Mouse (Mus musculus) gastrocnemius, postnatal 25 days (tissue): ENCODE results near the gene Elovl3. TPM values are rescaled to one million over a fixed set of nuclear protein-coding genes. Genes with fewer than 3 reads are reported as not detected.

Source experiments
- total RNA-seq, 2 experiments: library from RNA; stranded (reverse); gene quantifications; 1 replicate in 1 of 2; 2 replicates in 1 of 2; pipeline ENCODE4 v1.2.3; 2021

The Elovl3 gene
- total RNA-seq, 2 experiments from 2014 or later: not detected

Other genes starting within 250 kb of the Elovl3 start
- 10 to 100 TPM; 10.2 TPM for gene Armh3, start 133.4 kb upstream of the Elovl3 start, total RNA-seq
- 1 to 10 TPM; 2.7 to 3.9 TPM for gene Hps6, start 128.4 kb upstream of the Elovl3 start, total RNA-seq
- 10 to 100 TPM; 12.5 to 13.7 TPM for gene Pprc1, start 87.0 kb upstream of the Elovl3 start, total RNA-seq
- gene Ldb1, start 86.7 kb upstream of the Elovl3 start, total RNA-seq: 10 to 100 TPM; 15.5 to 16.5 TPM
- gene Nolc1, start 56.0 kb upstream of the Elovl3 start, total RNA-seq: 10 to 100 TPM; 15.0 to 19.7 TPM
- gene Pitx3, start 16.4 kb downstream of the Elovl3 start, total RNA-seq: 10 to 100 TPM in 1 of 2 experiments, 1 to 10 TPM in 1; 9.9 to 12.7 TPM
- 10 to 100 TPM; 47.4 to 48.3 TPM for gene Gbf1, start 20.6 kb downstream of the Elovl3 start, total RNA-seq
- gene Nfkb2, start 172.4 kb downstream of the Elovl3 start, total RNA-seq: 1 to 10 TPM; 7.2 to 8.5 TPM
- gene Psd, start 195.3 kb downstream of the Elovl3 start, total RNA-seq: under 1 TPM; 0.28 to 0.54 TPM
- gene Fbxl15, start 196.3 kb downstream of the Elovl3 start, total RNA-seq: 1 to 10 TPM; 2.9 TPM
- 10 to 100 TPM; 56.1 to 56.5 TPM for gene Cuedc2, start 206.8 kb downstream of the Elovl3 start, total RNA-seq
- gene Mfsd13a, start 209.2 kb downstream of the Elovl3 start, total RNA-seq: 1 to 10 TPM; 1.0 to 1.2 TPM
- under 1 TPM; 0.33 to 0.38 TPM for gene 2310034G01Rik, start 218.4 kb downstream of the Elovl3 start, total RNA-seq